Mouse (Mus musculus): Measurements from ENCODE around the gene Khdc1b.
"Not testable (repeated sequence)": the region's sequence is repeated elsewhere in the genome, so short reads cannot be mapped to it uniquely, and the experiment has no call there.

Gene Khdc1b

DNA sequence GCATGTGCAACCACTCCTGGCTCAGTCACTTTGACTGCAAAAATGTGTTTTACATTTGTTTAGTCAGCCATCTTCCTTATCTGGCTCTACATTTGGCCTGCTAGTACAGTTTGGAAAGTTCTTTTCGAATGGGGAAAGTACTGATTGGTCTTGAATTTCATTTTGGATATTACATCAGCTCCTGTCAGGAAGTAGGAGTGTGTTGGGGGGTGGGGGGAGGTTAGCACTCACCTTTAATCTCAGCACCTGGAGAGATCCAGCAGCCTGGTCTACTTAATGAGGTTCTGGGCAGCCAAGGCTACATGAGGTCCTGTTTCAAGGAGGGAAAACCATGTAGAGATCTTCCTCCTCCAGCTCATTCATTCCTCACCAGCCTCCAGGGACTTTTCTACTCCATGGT, at the start of gene Khdc1b:
TSS of gene Khdc1b (plus strand) at position 301 of the 400 bp plus-strand sequence.
- DNase-seq (ENCODE audit: low spot score in 2 of 2): no peak

DNA sequence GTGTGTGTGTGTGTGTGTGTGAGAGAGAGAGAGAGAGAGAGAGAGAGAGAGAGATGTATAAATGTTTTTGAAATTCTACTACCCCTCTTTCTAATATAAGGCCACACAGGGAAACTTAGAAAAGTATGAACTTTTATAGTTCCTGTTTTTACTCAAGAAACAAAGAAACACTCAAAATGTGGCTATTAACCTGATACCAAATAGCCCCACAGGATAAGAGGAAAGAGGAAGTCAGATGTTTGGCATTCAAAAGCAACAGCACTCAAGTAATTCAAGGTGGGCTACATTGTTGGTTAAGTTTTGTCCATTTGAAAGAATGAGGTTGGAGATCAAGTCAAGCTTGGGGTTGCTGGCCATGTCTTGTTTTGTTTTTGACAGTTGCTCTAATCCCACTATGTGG, 47.5 kb upstream of the Khdc1b start:
- no peak for DNase-seq (ENCODE audit: low spot score in 2 of 2)

DNA sequence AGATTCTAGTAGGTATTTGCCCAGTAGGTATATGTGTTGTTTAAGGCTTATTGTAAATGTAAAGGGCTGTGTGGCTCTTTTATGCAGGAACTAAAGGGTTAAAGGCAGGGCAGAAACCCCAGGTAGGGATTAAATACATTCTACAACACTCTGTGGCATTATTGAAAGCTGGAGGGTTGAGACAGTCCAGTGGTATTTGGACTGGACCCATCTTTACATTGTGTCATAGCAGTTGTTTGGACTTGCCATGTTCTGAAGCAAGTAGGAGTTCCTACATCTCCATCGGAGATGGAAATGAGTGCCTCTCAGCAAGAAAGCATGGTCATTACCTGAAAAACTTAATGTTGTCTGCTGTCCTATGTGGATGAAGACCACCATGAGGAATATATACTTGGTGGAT, 42.6 kb upstream of the Khdc1b start:
- no peak for DNase-seq (ENCODE audit: low spot score in 2 of 2)

DNA sequence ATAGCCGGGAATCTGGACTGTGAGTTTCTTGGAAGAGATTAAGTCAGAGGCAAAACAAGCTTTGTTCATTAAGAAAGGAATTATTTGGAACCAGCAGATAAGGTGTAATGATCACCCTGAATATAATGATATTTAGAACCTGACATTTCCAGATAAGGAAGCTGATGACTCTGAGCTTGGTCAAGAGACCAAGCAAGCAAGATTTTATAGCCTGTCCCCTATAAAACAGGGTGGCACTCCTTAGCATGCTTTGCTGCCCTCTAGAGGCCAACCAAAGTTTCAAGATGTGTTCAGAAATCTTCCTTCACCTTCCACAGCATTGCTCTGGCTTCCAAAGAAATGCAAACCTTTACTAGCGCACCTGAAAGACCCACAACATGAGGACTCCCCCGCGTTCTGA, 39.1 kb upstream of the Khdc1b start:
- DNase-seq (ENCODE audit: low spot score in 2 of 2): peak; percentile 46 to 77

DNA sequence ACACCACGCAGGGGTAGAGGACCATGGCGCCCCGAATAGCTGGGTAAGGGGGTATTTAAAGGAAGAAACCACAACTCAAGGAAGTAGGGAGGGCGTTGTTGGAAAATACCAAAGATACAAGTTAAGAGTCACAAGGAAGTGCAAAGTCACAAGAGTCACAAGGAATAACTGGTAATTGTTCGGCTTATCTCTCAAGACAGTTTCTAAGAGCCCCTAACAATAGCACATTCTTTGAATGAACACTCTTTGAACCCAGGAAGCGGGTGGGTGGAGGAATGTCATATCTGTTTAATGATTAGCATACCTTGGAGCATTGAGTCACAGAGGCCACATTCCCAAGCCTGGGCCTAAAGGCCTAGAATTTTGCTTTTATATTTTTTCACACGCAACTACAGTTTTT, 38.6 kb upstream of the Khdc1b start:
- not testable (repeated sequence) for DNase-seq (ENCODE audit: low spot score in 2 of 2)

DNA sequence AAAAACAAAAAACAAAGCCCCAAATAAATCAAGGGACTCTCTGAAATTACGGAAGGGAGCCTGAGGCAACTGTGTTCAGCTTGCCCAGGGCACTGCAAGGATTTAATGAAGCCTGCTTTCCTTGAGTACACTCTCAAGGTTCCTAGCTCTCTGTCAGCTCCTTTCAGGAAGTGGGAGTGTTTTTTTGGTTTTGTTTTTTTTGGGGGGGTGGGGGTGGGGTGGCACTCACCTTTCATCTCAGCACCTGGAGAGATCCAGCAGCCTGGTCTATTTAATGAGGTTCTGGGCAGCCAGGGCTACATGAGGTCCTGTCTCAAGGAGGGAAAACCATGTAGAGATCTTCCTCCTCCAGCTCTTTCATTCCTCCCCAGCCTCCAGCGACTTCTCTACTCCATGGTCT, 34.0 kb upstream of the Khdc1b start, which contains the start of gene Khdc1a:
TSS of gene Khdc1a (plus strand) at position 301 of the 400 bp plus-strand sequence.
- no peak for DNase-seq (ENCODE audit: low spot score in 2 of 2)

DNA sequence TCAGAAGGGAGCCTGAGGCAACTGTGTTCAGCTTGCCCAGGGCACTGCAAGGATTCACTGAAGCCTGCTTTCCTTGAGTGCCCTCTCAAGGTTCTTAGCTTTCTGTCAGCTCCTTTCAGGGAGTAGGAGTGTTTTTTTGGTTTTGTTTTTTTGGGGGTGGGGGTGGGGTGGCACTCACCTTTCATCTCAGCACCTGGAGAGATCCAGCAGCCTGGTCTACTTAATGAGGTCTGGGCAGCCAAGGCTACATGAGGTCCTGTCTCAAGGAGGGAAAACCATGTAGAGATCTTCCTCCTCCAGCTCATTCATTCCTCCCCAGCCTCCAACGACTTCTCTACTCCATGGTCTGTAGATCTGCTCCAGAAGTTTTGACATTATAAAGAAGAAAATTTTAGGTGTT, 15.3 kb upstream of the Khdc1b start, which contains the start of gene Khdc1c:
TSS of gene Khdc1c (plus strand) at position 301 of the 400 bp plus-strand sequence.
- DNase-seq (ENCODE audit: low spot score in 2 of 2): not testable (repeated sequence)

DNA sequence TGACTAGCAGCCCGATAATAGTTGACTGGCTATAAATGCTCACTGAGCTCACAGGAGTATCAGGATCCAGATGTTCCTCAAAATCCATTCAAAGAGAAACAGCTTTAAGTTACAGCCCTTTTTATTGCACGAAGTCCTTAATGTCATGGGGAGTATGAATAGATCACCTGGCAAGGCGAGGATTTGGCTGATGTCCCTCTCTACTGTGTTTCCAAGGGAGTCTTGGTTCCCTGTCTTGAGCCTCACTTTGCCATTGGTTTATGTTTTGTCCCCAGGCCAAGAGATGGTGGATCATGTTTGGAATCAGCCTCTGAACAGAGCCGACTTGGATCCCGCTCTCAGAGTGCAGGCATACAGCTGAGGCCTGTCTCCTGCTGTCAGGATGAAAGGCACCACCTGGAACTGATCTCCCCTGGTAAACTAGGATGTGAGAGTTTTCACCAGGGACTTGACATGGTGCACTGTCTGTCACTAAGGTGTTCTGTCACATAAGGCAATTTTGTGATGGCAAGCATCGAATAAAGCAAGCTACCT, 7.8 kb downstream of the Khdc1b start:
- no peak for DNase-seq (ENCODE audit: low spot score in 2 of 2)

DNA sequence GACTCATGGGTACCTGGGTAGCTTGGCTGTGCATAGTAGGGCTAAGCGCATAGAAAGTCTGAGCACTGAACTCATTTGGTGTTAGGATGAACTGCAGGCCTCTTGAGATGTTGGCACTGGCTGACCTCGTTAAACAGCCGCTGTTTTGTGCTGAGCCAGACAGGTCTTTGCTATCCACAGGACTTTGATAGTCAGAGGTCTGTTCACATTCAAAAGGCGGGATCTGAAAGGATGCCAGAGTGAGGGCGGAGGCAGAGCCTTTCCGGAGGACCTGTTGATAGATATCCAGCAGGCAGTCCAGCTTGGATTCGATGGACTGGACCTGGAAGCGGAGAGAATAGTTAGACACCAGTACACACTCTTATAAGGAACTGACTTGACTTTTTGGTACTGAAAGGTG, 19.4 kb downstream of the Khdc1b start:
- DNase-seq (ENCODE audit: low spot score in 2 of 2): no peak

DNA sequence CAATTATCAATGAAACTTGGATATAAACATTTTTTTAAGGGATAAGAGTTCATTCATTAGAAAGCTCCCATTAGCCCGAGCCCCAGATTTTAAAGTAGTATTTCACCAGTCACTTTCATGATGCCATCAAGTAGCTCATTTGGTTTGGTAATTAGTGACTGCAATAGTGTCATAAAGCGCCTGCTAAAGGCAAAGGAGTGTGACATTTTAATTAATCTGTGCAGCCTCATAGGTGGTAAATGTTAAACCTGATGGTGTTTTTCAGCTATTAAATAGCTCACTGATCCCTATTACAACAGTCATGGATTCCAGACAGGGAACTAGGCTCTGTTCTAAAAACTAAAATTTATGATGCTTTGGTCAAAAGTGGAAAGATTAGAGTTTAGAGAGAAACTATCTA, 23.9 kb downstream of the Khdc1b start:
- no peak for DNase-seq (ENCODE audit: low spot score in 2 of 2)

DNA sequence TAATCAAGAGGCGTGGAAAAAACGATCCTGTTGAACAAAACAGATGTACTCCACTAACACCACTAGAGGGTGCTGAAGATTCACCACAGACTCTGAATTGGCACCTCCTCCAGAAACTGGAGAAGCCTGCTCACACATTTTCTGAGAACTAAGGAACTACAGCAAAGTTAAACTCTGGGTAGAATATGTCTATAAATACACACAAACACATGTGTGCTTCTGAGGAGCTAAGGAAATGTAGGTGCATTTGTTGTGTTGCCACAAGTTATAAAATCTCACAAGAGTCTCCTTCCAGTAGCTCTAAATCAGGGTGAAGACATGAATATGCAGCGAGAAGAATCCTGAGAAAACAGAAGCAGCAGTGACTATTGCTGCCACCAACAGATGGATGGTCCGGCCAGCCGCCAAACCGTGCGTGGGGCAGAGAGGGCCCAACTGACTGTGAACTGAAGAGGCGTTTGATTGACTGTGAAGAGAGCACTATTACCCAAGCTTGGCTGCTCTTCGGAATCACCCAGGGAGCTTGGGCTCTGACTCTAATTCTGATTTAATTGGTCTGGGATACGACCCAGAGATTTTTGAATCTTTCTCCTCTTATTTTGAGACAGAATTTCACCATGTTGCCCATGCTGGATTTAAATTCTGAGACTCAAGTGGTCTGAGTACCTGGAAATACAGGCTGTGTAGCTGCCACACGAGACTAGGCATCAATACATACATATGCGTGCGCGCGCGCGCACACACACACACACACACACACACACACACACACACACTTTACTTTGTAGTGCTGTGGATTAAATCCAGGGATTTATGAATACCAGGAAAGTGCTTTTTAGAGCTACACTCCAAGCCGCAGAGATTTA, 28.2 kb downstream of the Khdc1b start:
- DNase-seq (ENCODE audit: low spot score in 2 of 2): peak; percentile 88 to 91

DNA sequence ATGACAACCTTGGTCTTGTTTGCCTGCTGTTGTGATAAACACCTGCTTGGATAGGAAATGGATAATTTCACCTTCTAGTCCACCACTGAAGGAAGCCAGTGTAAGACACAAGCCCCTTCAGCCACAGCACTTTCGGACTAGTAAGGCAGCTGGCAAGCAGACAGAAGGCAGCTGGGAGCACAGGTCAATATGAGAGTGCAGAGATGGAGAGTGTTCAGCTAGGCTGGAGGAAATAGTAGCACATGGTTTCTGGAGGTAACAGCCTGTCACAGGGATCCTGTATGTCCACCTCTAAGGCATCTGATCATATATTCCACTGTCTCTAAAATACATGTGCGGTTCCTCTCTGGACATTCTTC, 28.8 kb downstream of the Khdc1b start:
- DNase-seq (ENCODE audit: low spot score in 2 of 2): peak in 1 of 2 experiments; percentile 34

DNA sequence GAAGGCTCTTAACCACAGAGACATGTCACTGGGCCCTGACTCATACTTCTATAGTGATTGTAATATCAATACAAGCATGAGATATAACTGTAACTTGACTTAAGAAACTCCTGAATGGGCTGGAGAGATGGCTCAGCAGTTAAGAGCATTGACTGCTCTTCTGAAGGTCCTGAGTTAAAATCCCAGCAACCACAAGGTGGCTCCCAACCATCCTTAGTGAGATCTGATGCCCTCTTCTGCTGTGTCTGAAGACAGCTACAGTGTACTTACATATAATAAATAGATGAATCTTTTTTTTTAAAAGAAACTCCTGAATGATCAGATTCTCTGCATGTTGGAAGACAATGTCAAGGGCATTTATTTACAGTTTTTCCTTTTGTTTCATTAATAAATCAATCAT, 36.0 kb downstream of the Khdc1b start:
- DNase-seq (ENCODE audit: low spot score in 2 of 2): peak in 1 of 2 experiments; percentile 52

DNA sequence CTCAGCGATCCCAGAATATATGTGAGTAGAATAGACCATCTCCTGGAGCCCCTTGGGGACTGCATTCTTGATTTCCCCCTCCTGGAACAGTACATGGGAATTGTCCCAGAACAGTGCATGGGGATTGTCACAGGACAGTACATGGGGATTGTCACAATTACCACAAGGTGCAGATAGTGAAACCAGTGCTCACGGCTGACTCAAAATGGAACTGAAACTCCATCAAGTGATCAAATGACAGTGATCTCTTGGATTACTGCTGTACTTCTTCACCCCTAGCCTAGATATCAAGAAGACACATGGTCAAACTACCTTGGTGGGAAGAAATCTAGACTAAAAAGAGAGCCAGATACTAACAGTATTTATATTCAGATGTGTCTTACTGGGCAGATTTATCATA, 42.3 kb downstream of the Khdc1b start:
- no peak for DNase-seq (ENCODE audit: low spot score in 2 of 2)

DNA sequence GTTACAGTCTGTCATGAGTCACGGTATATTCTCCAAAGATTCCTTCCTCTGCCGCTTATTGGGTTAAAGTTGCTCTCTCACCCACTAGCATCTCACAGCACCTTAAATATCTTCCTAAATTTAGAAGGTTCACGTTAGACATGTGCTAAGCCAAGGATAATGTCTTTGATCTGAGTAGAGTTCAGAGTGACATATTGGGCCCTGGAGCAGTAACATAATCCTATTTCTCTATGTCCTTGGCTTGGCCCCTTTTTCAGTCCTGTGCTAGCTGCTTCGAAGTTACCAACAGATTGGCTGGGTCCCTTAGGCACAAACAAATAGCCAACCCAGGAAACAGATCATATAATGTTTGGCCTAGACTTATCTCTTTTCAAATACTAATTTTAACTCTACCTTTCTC, 44.7 kb downstream of the Khdc1b start:
- no peak for DNase-seq (ENCODE audit: low spot score in 2 of 2)

DNA sequence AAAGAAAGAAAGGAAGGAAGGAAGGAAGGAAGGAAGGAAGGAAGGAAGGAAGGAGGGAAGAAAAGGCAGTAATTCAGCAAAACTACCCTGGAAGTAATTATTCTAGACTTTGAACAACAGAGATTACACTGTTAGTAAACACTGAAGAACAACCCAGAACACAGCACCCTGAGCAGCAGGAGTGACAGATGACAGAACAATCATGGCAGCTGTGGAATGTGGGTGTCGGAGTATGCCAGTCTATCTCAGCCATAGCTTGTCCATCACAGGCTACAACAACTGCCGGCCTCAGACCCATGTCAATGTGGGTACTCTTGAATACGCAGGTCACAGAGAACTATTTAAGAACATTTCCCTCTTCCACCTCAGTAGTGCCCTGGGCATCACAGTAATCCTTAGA, 48.3 kb downstream of the Khdc1b start:
- no peak for DNase-seq (ENCODE audit: low spot score in 2 of 2)

DNA sequence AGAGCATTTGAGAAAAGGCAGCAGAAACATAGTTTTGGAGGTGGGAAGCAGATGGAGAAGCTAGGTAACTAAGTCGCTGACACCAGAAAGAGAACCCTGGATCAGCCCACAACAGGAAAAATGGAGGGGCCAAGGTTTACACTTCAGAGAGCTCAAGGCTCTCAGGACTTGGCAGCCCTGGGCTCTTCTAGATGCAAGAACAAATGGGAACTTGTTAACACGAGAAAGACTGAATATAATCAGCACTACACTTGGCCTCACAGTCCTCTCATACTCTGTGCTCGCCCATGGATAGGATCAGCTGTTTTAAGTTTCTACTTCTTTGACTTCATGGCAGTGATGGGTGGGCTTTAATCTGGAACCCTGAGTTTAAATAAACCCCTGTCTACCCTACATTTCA, 51.5 kb downstream of the Khdc1b start:
- no peak for DNase-seq (ENCODE audit: low spot score in 2 of 2)
